Mouse (Mus musculus) neural tube, embryonic 15.5 days (tissue): ENCODE results near the gene Plxnb1. TPM values are rescaled to one million over a fixed set of nuclear protein-coding genes. Genes with fewer than 3 reads are reported as not detected.

ENCODE experiments used
- ATAC-seq: fragments of 200-750 bp; cut with Nextera tagmentation; 2 replicates; pipeline ENCODE4 v1.8.0; 2017; ENCODE audit warnings: mild to moderate bottlenecking, moderate TSS enrichment, moderate library complexity; ENCODE audit not compliant: low FRiP score
- H3K27ac ChIP-seq: fragments of 300-500 bp; sonication (generic); replicated peaks from 2 replicates; pipeline ENCODE4 v1.5.1; 2015; ENCODE audit warnings: mild to moderate bottlenecking, inconsistent platforms
- H3K27me3 ChIP-seq: fragments of 300-500 bp; sonication (generic); replicated peaks from 2 replicates; pipeline ENCODE4 v1.6.1; 2015; ENCODE audit warnings: inconsistent platforms
- H3K36me3 ChIP-seq: fragments of 300-500 bp; sonication (generic); 2 replicates; pipeline ENCODE4 v1.6.1; 2015; ENCODE audit warnings: inconsistent platforms
- H3K4me1 ChIP-seq: fragments of 300-500 bp; sonication (generic); 2 replicates; pipeline ENCODE4 v1.6.1; 2015; ENCODE audit warnings: inconsistent platforms
- H3K4me2 ChIP-seq: fragments of 300-500 bp; sonication (generic); 2 replicates; pipeline ENCODE4 v1.6.1; 2015; ENCODE audit warnings: inconsistent platforms, mild to moderate bottlenecking, moderate library complexity
- H3K4me3 ChIP-seq: fragments of 300-500 bp; sonication (generic); replicated peaks from 2 replicates; pipeline ENCODE4 v1.5.1; 2015; ENCODE audit warnings: mild to moderate bottlenecking, inconsistent platforms
- H3K9ac ChIP-seq: fragments of 300-500 bp; sonication (generic); replicated peaks from 2 replicates; pipeline ENCODE4 v1.6.1; 2015; ENCODE audit warnings: mild to moderate bottlenecking, inconsistent platforms
- H3K9me3 ChIP-seq: fragments of 300-500 bp; sonication (generic); replicated peaks from 2 replicates; pipeline ENCODE4 v1.6.1; 2016; ENCODE audit warnings: inconsistent platforms
- WGBS: fragments of 180-500 bp; shearing (Covaris S2); methylation state at CpG from one replicate; pipeline ENCODE4 v1.1.7; 2015; ENCODE audit warnings: mixed read lengths; 5-methylcytosine and 5-hydroxymethylcytosine counted together
- polyA plus RNA-seq: library from polyadenylated mRNA; unstranded; fragments of >200 nt; fragmentation: Nextera tagmentation; extraction: Ambion mirVana; gene quantifications from 2 replicates; pipeline ENCODE4 v1.2.1, GENCODE M21; 2015

The Plxnb1 gene
- 11.6 and 13.7 TPM in 2 replicates for polyA plus RNA-seq

GRCm38 (mm10) chr9:109095137-109095982 lies at the start of gene Plxnb1:
Plxnb1 (plus strand) TSS chr9:109095389.
- Histone ChIP-seq H3K9ac (peak within 1 kb of the TSS; percentile 79), H3K4me3 (peak within 1 kb of the TSS; percentile 82), H3K27ac (peak within 1 kb of the TSS; percentile 97), H3K9me3 (no peaks in the 10 kb centered on the region), H3K4me1 (peaks cover 57% of the 10 kb centered on the region), H3K4me2 (peak within 1 kb of the TSS; percentile 71), H3K36me3 (peaks cover 16% of the 10 kb centered on the region), H3K27me3 (no peaks in the 10 kb centered on the region)
- WGBS: under 1% methylated on average over 97 of the region's 102 CpGs
- ATAC-seq: peak; percentile 67

GRCm38 (mm10) chr9:109046306-109046705 lies 48.9 kb upstream of the Plxnb1 start:
- no peak overlapping the region for H3K4me2 ChIP-seq
- H3K9me3 ChIP-seq: no peaks in the 10 kb centered on the region
- H3K4me3 ChIP-seq: no peak overlapping the region
- no peaks in the 10 kb centered on the region for H3K36me3 ChIP-seq
- 41% methylated on average over 5 of the region's 5 CpGs for WGBS
- no peaks in the 10 kb centered on the region for H3K4me1 ChIP-seq
- H3K27ac ChIP-seq: no peak overlapping the region
- ATAC-seq: no peak
- no peaks in the 10 kb centered on the region for H3K27me3 ChIP-seq
- H3K9ac ChIP-seq: no peak overlapping the region

- H3K36me3 ChIP-seq: no peaks in the 10 kb centered on the region
- no peak overlapping the region for H3K9ac ChIP-seq
- no peak overlapping the region for H3K27ac ChIP-seq
- H3K4me1 ChIP-seq: peaks cover under 1% of the 10 kb centered on the region; the same call in 1 of the 2 replicates
- no peaks in the 10 kb centered on the region for H3K27me3 ChIP-seq
- H3K4me3 ChIP-seq: no peak overlapping the region
- 86% methylated on average over 7 of the region's 7 CpGs for WGBS
- H3K9me3 ChIP-seq: no peaks in the 10 kb centered on the region
- ATAC-seq: no peak
- no peak overlapping the region for H3K4me2 ChIP-seq
Observed at GRCm38 (mm10) chr9:109049316-109049715, 45.9 kb upstream of the Plxnb1 start.

- H3K9me3 ChIP-seq: no peaks in the 10 kb centered on the region
- no peak for ATAC-seq
- no peak overlapping the region for H3K4me2 ChIP-seq
- H3K9ac ChIP-seq: no peak overlapping the region
- H3K36me3 ChIP-seq: no peaks in the 10 kb centered on the region
- H3K4me1 ChIP-seq: peaks cover 8% of the 10 kb centered on the region
- H3K27me3 ChIP-seq: no peaks in the 10 kb centered on the region
- WGBS: 85% methylated on average over 9 of the region's 9 CpGs
- H3K27ac ChIP-seq: no peak overlapping the region
- no peak overlapping the region for H3K4me3 ChIP-seq
Observed at GRCm38 (mm10) chr9:109049996-109050673, 45.1 kb upstream of the Plxnb1 start.

GRCm38 (mm10) chr9:109050674-109050997 lies 44.6 kb upstream of the Plxnb1 start:
- H3K36me3 ChIP-seq: no peaks in the 10 kb centered on the region
- no peak overlapping the region for H3K4me2 ChIP-seq
- no peak overlapping the region for H3K4me3 ChIP-seq
- no peak overlapping the region for H3K27ac ChIP-seq
- 79% methylated on average over 3 of the region's 3 CpGs for WGBS
- H3K9me3 ChIP-seq: no peaks in the 10 kb centered on the region
- H3K9ac ChIP-seq: no peak overlapping the region
- ATAC-seq: no peak
- H3K27me3 ChIP-seq: no peaks in the 10 kb centered on the region
- peaks cover 13% of the 10 kb centered on the region for H3K4me1 ChIP-seq

- Histone ChIP-seq H3K36me3 (no peaks in the 10 kb centered on the region), H3K27me3 (no peaks in the 10 kb centered on the region), H3K4me2 (no peak overlapping the region), H3K9me3 (no peaks in the 10 kb centered on the region), H3K27ac (no peak overlapping the region), H3K9ac (no peak overlapping the region), H3K4me3 (no peak overlapping the region), H3K4me1 (peaks cover 13% of the 10 kb centered on the region)
- WGBS: 93% methylated on average over 13 of the region's 13 CpGs
- no peak for ATAC-seq
Observed at GRCm38 (mm10) chr9:109051011-109051501, 44.1 kb upstream of the Plxnb1 start.

- H3K36me3 ChIP-seq: peaks cover 7% of the 10 kb centered on the region
- H3K9ac ChIP-seq: no peak overlapping the region
- no peak overlapping the region for H3K27ac ChIP-seq
- peaks cover 15% of the 10 kb centered on the region for H3K4me1 ChIP-seq
- WGBS: 90% methylated on average over 10 of the region's 10 CpGs
- H3K4me2 ChIP-seq: no peak overlapping the region
- no peak for ATAC-seq
- no peaks in the 10 kb centered on the region for H3K27me3 ChIP-seq
- H3K9me3 ChIP-seq: no peaks in the 10 kb centered on the region
- no peak overlapping the region for H3K4me3 ChIP-seq
Observed at GRCm38 (mm10) chr9:109051651-109052489, 43.3 kb upstream of the Plxnb1 start.

- ATAC-seq: no peak
- 92% methylated on average over 9 of the region's 9 CpGs for WGBS
- peaks cover 15% of the 10 kb centered on the region for H3K4me1 ChIP-seq
Observed at GRCm38 (mm10) chr9:109052490-109053260, 42.5 kb upstream of the Plxnb1 start.

GRCm38 (mm10) chr9:109053366-109053765 lies 41.8 kb upstream of the Plxnb1 start:
- no peak overlapping the region for H3K27ac ChIP-seq
- ATAC-seq: no peak
- no peaks in the 10 kb centered on the region for H3K27me3 ChIP-seq
- peaks cover 19% of the 10 kb centered on the region for H3K4me1 ChIP-seq
- H3K9ac ChIP-seq: no peak overlapping the region
- H3K9me3 ChIP-seq: no peaks in the 10 kb centered on the region
- H3K4me2 ChIP-seq: no peak overlapping the region
- H3K4me3 ChIP-seq: no peak overlapping the region
- WGBS: 90% methylated on average over 3 of the region's 3 CpGs
- H3K36me3 ChIP-seq: peaks cover 22% of the 10 kb centered on the region

More at GRCm38 (mm10) chr9:109052490-109053260, 42.5 kb upstream of the Plxnb1 start:
- peaks cover 15% of the 10 kb centered on the region for H3K36me3 ChIP-seq
- H3K27me3 ChIP-seq: no peaks in the 10 kb centered on the region
- H3K9me3 ChIP-seq: no peaks in the 10 kb centered on the region
- H3K4me2 ChIP-seq: no peak overlapping the region
- no peak overlapping the region for H3K9ac ChIP-seq
- H3K27ac ChIP-seq: no peak overlapping the region
- H3K4me3 ChIP-seq: no peak overlapping the region

- no peaks in the 10 kb centered on the region for H3K9me3 ChIP-seq
- no peak overlapping the region for H3K27ac ChIP-seq
- no peak for ATAC-seq
- H3K4me1 ChIP-seq: peaks cover 23% of the 10 kb centered on the region
- no peaks in the 10 kb centered on the region for H3K27me3 ChIP-seq
- no peak overlapping the region for H3K9ac ChIP-seq
- peaks cover 24% of the 10 kb centered on the region for H3K36me3 ChIP-seq
- H3K4me2 ChIP-seq: no peak overlapping the region
- 82% methylated on average over 6 of the region's 6 CpGs for WGBS
- no peak overlapping the region for H3K4me3 ChIP-seq
Observed at GRCm38 (mm10) chr9:109053851-109054250, 41.3 kb upstream of the Plxnb1 start.

GRCm38 (mm10) chr9:109054712-109055111 lies 40.5 kb upstream of the Plxnb1 start:
- peak; percentile 82 for ATAC-seq
- no peaks in the 10 kb centered on the region for H3K9me3 ChIP-seq
- WGBS: 14% methylated on average over 7 of the region's 7 CpGs

More at GRCm38 (mm10) chr9:109054712-109055111, 40.5 kb upstream of the Plxnb1 start:
- Histone ChIP-seq H3K36me3 (peaks cover 24% of the 10 kb centered on the region), H3K4me3 (peak overlapping the region; percentile 38), H3K27ac (peak overlapping the region; percentile 74), H3K4me1 (peaks cover 31% of the 10 kb centered on the region), H3K9ac (peak overlapping the region; percentile 47), H3K4me2 (peak overlapping the region; percentile 55), H3K27me3 (no peaks in the 10 kb centered on the region)
